Mouse (Mus musculus) limb, embryonic 12.5 days (tissue): Measurements from ENCODE around the gene Apbb1ip. TPM values are rescaled to one million over a fixed set of nuclear protein-coding genes. Genes with fewer than 3 reads are reported as not detected.

Experiments
- ATAC-seq: fragments of 200-750 bp; cut with Nextera tagmentation; 2 replicates; pipeline ENCODE4 v1.8.0; 2017; ENCODE audit warnings: low read depth, moderate TSS enrichment; ENCODE audit not compliant: insufficient number of reproducible peaks, insufficient read depth, low FRiP score, low TSS enrichment
- H3K27ac ChIP-seq: fragments of 300-500 bp; sonication (generic); 2 replicates; pipeline ENCODE4 v1.5.1; 2016; ENCODE audit warnings: mild to moderate bottlenecking, moderate library complexity
- H3K27me3 ChIP-seq: fragments of 300-500 bp; sonication (generic); 2 replicates; pipeline ENCODE4 v1.6.1; 2016; ENCODE audit warnings: mild to moderate bottlenecking, moderate library complexity
- H3K36me3 ChIP-seq: fragments of 300-500 bp; sonication (generic); 2 replicates; pipeline ENCODE4 v1.6.1; 2016; ENCODE audit warnings: mild to moderate bottlenecking, moderate library complexity
- H3K4me1 ChIP-seq: fragments of 300-500 bp; sonication (generic); replicated peaks from 2 replicates; pipeline ENCODE4 v1.6.1; 2016
- H3K4me2 ChIP-seq: fragments of 300-500 bp; sonication (generic); 2 replicates; pipeline ENCODE4 v1.6.1; 2016; ENCODE audit warnings: mild to moderate bottlenecking, moderate library complexity
- H3K4me3 ChIP-seq: fragments of 300-500 bp; sonication (generic); replicated peaks from 2 replicates; pipeline ENCODE4 v1.5.1; 2016; ENCODE audit warnings: mild to moderate bottlenecking
- H3K9ac ChIP-seq: fragments of 300-500 bp; sonication (generic); replicated peaks from 2 replicates; pipeline ENCODE4 v1.6.1; 2016; ENCODE audit warnings: mild to moderate bottlenecking, moderate library complexity
- H3K9me3 ChIP-seq: fragments of 300-500 bp; sonication (generic); 2 replicates; pipeline ENCODE4 v1.6.1; 2016; ENCODE audit warnings: mild to moderate bottlenecking, moderate library complexity
- WGBS: fragments of 180-500 bp; shearing (Covaris S2); methylation state at CpG from one replicate; pipeline ENCODE4 v1.1.7; 2016; 5-methylcytosine and 5-hydroxymethylcytosine counted together
- polyA plus RNA-seq: library from polyadenylated mRNA; unstranded; fragments of >200 nt; fragmentation: Nextera tagmentation; extraction: Ambion mirVana; gene quantifications from 2 replicates; pipeline ENCODE4 v1.2.1, GENCODE M21; 2016

Apbb1ip gene
- polyA plus RNA-seq, 1 experiment from 2014 or later = 0.69 TPM

DNA sequence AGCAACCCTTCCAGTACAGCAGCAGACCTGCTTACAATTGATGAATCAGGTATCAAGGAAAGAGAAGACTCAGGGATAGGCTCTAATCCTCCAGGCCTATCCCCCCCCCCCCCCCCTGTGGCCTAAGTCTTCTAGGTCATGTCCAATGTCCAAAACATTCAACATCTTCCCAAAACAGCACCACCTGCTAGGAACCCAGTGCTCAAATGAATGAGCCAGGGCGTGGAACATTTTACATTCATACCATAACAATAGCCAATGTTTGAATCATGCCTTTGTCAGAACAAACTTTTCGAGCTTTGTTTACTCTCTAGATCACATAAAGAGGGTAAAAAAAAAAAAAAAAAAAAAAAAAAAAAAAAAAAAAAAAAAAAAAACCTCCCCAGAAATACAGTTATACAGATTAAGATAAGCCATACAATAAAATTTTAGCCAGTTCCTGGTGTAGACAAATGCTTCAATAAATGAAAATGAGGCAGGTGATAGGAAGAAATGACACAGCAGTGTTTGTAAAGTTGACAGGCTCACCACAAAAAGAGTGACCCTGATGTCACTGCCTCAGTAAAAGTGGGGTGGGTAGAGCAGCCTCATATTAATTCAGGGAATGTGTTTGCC, 20.3 kb upstream of the Apbb1ip start:
- Histone ChIP-seq H3K36me3 (no peaks in the 10 kb centered on the region), H3K9me3 (no peaks in the 10 kb centered on the region), H3K4me1 (no peaks in the 10 kb centered on the region), H3K27ac (no peak overlapping the region), H3K4me3 (no peak overlapping the region), H3K27me3 (no peaks in the 10 kb centered on the region), H3K4me2 (no peak overlapping the region), H3K9ac (no peak overlapping the region)
- ATAC-seq = no peak
- WGBS = 78% methylated on average over 2 of the region's 2 CpGs

DNA sequence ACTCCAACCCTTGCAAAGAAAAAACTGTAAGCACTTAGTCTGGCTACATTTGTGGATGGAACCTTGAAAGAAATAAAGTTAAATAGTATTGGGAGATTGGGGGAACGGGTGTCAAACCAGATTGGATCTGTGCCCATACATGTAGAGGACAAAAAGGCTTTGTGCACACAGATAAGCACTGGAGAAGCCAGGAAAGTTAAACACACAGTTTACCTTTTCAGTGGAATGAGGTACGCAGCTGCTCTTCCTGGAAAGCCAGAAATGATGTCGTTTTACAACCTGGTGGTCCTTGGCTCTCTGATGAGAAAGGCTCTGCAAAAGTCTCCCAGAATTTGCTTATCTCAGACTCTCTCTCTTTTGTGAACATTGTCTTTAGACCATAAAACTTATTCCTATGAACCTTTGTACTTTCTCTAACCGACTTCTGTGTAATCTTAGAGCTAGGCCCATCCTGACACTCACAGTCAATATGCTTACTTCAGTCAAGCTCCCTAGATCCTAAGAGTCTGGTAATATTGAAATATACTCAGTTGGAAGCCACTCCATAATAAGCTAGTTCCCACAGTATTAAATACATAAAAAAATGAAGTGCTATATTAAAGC, 19.6 kb upstream of the Apbb1ip start:
- Histone ChIP-seq H3K9ac (no peak overlapping the region), H3K4me2 (no peak overlapping the region), H3K4me3 (no peak overlapping the region), H3K4me1 (no peaks in the 10 kb centered on the region), H3K36me3 (no peaks in the 10 kb centered on the region), H3K27ac (no peak overlapping the region), H3K9me3 (no peaks in the 10 kb centered on the region), H3K27me3 (no peaks in the 10 kb centered on the region)
- ATAC-seq = no peak
- 77% methylated on average over 4 of the region's 4 CpGs for WGBS

DNA sequence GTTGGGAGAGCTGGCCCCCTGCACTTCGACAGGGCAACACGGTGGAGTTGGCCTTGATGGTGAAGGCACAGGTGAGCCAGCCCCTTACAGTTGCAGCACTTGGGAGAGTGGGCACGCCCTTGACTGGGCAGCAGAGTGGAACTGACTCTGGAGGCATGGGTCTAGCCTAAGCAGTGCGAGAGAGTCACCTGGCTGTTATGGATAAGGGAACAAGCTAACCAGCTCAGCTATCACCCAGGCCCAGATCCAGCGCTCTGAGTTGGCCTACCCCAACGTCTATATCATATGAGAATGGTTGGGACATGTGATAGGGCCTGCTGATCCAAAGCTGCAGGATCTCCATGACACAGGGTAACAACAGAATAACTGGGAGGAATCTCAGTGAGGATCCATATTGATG, 18.3 kb upstream of the Apbb1ip start:
- Histone ChIP-seq H3K4me2 (no peak overlapping the region), H3K4me1 (no peaks in the 10 kb centered on the region), H3K4me3 (no peak overlapping the region), H3K27ac (no peak overlapping the region), H3K9me3 (no peaks in the 10 kb centered on the region), H3K9ac (no peak overlapping the region), H3K36me3 (no peaks in the 10 kb centered on the region), H3K27me3 (no peaks in the 10 kb centered on the region)
- no peak for ATAC-seq
- 83% methylated on average over 6 of the region's 6 CpGs for WGBS

DNA sequence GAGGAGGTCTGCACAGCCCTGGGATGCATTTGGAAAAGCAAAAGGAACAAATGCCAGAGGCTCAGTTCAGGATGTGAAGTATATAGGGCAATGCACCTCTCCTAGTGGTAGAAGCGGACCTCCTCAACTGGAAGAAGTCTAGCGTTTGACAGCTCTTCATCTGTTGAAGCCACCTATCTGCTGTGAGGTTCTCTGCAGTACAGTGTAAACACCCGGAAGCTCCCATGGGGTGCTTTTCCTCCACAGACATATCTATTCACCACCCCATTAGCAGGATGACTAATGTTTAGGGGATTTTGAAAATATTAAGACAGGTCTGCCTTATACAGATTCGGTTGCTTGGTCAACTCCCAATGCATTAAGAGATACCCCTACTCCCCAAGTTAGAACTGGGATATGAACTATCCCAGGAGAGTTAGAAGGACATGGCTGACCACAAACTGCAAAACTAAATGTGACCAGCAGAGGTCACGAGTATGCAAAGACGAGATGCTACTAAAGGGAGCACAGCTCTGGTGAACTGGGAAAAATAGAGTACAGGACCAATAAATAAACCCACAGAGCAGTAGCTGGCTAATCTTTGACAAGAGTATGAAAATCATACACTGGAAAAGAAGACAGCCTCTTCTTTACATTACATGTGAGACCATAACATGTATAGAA, 15.5 kb upstream of the Apbb1ip start:
- Histone ChIP-seq H3K27me3 (no peaks in the 10 kb centered on the region), H3K9me3 (no peaks in the 10 kb centered on the region), H3K36me3 (no peaks in the 10 kb centered on the region), H3K4me1 (no peaks in the 10 kb centered on the region), H3K4me3 (no peak overlapping the region), H3K4me2 (no peak overlapping the region), H3K9ac (no peak overlapping the region), H3K27ac (no peak overlapping the region)
- WGBS = 42% methylated on average over 6 of the region's 6 CpGs
- ATAC-seq = no peak

DNA sequence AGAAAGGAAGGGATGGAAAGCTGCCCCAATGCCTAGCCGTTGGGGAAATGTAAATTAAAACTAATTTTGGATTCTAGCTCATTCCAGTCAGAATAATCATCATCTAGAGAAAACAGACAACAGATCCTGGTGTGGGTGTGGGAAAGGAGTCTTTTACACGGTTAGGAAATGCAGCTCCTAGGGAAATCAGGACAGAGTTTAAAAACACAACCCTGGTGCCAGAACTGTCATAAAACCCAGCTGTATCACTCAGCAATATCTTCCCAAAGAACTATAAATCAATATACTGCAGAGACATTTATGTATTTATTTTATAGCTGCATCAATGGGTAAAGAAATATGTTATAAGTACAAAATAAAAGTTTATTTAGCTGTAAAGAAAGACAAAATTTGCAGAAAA, 13.4 kb upstream of the Apbb1ip start:
- 39% methylated on average over 2 of the region's 2 CpGs for WGBS
- Histone ChIP-seq H3K4me3 (no peak overlapping the region), H3K4me2 (no peak overlapping the region), H3K36me3 (no peaks in the 10 kb centered on the region), H3K9ac (no peak overlapping the region), H3K9me3 (no peaks in the 10 kb centered on the region), H3K27ac (no peak overlapping the region), H3K27me3 (no peaks in the 10 kb centered on the region), H3K4me1 (no peaks in the 10 kb centered on the region)
- no peak for ATAC-seq

DNA sequence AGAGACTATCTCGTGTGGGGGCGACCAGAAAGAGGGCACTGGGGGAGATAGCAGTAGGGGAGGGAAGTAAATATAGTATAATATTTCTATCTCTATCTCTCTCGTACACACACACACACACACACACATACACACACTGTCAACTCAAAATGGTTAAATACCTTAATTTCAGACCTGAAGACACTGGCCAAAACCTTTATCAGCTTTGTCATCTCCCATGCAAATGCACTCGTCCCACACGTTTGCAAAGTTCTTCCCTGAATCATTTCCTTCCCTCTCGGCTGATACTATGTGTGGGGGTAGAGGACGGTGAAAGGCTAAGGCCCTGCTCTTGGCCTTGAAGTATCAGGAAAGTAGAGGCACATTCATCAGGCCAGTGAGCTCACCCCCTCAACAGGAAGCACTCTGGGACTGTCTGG, 12.8 kb upstream of the Apbb1ip start:
- no peaks in the 10 kb centered on the region for H3K9me3 ChIP-seq
- no peaks in the 10 kb centered on the region for H3K36me3 ChIP-seq
- H3K27ac ChIP-seq = no peak overlapping the region
- 71% methylated on average over 7 of the region's 7 CpGs for WGBS
- H3K4me3 ChIP-seq = no peak overlapping the region
- no peaks in the 10 kb centered on the region for H3K27me3 ChIP-seq
- H3K4me2 ChIP-seq = no peak overlapping the region
- ATAC-seq = no peak
- H3K9ac ChIP-seq = no peak overlapping the region
- H3K4me1 ChIP-seq = no peaks in the 10 kb centered on the region

DNA sequence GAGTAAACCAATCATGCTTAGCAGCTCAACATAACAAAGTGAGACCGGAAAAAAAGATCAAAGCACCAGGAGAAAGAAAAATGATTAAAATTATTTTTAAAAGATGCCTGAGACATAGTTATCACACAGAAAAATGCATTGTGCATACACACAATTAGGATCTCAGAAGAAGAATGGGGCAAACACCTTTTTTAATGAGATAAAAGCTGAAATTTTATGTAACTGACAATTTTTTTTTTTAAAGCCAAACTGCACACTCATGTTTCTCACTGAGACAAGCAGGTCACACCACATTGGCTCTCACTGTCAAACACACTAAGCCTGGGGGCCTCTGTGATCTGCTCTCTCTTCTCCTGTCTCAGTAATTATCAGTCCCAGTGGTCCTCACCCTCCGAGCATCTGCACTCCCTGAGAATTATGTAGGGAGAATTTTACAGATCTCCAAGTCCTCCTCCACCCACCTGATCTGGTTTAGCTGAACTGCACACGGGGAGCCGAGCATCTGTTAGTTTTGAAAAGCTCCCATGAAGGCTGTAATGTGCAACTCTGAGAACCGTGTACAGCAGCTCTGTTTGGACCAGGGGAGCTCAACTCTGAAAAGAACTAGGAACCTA, 9.0 kb upstream of the Apbb1ip start:
- Histone ChIP-seq H3K4me1 (no peaks in the 10 kb centered on the region), H3K36me3 (no peaks in the 10 kb centered on the region), H3K27me3 (no peaks in the 10 kb centered on the region), H3K4me2 (no peak overlapping the region), H3K27ac (no peak overlapping the region), H3K9ac (no peak overlapping the region), H3K4me3 (no peak overlapping the region), H3K9me3 (no peaks in the 10 kb centered on the region)
- 65% methylated on average over 5 of the region's 5 CpGs for WGBS
- no peak for ATAC-seq

DNA sequence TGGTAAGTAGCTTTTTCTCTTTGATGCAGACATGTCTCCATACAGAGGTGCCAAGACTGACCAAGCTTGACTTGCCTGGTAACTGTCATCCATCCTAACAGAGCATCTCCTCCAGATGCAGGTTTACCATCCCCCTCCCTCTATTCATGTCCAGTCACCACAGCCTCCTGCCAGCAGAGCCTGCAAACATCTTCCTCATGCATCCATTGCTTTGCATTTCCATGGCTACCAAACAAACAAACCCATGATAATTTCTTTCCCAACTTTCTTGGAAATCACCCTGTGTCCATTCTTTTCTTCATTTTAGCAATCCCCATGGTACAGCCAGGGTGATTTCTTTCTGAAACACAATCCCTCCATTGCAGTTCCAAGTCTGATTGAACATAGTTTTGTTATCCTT, 2.6 kb upstream of the Apbb1ip start:
- H3K36me3 ChIP-seq = no peaks in the 10 kb centered on the region
- no peak for ATAC-seq
- H3K27me3 ChIP-seq = peaks cover 20% of the 10 kb centered on the region
- no peak overlapping the region for H3K9ac ChIP-seq
- no peak overlapping the region for H3K4me3 ChIP-seq
- no peaks in the 10 kb centered on the region for H3K9me3 ChIP-seq
- no peak overlapping the region for H3K27ac ChIP-seq
- no peak overlapping the region for H3K4me2 ChIP-seq
- peaks cover 13% of the 10 kb centered on the region; the same call in 1 of the 2 replicates for H3K4me1 ChIP-seq

DNA sequence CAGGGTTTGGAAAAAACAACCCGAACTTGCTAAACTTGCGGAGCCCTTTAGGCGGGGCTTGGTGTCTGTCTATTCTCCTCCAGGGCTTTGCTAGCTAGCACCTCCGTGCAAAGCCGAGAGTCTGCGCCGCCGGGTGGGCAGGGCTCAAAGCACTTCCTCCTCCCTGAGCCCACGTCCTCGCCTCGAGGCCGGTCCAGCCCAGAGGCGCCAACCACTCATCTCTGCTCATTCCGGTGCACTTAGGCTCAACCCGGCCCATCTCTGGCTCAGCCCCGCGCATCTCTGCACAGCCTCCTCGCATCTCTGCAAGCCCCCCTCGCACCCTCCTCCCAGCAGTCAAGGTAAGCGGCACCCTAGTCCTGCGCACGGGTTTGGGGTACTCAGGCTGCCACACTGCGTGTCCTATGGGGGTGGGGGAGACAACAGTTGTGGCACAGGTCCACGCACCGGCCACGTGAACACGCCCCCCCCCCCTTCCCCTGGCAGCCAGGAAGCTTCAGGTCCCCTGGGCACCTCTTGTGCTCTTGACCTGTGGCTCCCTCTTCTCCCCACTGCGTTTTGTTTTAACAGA, 372 bp downstream of the Apbb1ip start:
- no peak overlapping the region for H3K27ac ChIP-seq
- peak; percentile 66; the same call in 1 of the 2 replicates for ATAC-seq

DNA sequence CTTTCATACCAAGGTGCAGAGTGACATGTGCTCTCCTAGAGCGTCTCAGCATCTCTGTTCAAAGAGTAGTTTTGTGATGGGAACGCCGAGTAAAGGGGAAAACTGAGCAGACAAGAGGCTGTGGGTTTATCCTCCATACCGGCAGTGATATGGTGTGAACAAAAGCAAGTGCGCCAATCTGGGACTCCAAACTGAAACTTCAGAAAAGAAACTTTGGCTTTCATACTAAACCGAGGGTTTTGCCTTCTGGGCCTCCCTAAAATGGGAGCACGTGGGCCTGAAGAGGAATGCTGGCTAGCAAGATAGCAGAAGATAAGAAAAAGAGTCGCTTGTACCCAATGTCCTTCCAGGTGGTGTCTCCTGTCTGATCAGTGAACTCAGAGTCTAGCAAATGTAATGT, 1.3 kb downstream of the Apbb1ip start:
- 47% methylated on average over 8 of the region's 8 CpGs for WGBS
- 0 out of 2 replicates have a peak overlapping the region, but pooled peaks have one; percentile 87 for H3K4me2 ChIP-seq

More for the DNA sequence above, 372 bp downstream of the Apbb1ip start:
- peak overlapping the region; percentile 45 for H3K4me3 ChIP-seq
- peaks cover 20% of the 10 kb centered on the region for H3K27me3 ChIP-seq
- under 1% methylated on average over 28 of the region's 28 CpGs for WGBS
- H3K4me2 ChIP-seq = peak overlapping the region; percentile 87
- peak overlapping the region; percentile 52 for H3K9ac ChIP-seq
- no peaks in the 10 kb centered on the region for H3K9me3 ChIP-seq
- H3K4me1 ChIP-seq = peaks cover 13% of the 10 kb centered on the region; the same call in 1 of the 2 replicates
- H3K36me3 ChIP-seq = no peaks in the 10 kb centered on the region

DNA sequence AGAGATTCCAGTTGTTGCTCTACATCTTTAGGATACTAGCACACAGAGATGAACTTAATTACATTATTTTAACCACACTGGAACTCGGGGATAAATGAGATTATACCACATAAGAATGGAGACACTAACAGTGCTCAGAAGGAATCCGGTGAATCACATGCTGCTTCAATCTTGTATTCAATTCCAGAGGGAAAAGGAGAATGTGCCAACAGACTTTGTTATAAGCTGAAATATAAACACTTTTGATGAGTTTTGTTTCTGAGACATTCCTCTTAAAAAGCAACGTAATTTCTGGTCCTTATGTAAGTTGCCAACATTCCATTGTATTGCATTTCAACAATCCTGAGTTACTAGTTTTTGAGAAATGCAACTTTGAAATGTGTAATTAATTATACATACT, 1.8 kb downstream of the Apbb1ip start:
- Histone ChIP-seq H3K9ac (no peak overlapping the region), H3K9me3 (no peaks in the 10 kb centered on the region), H3K4me2 (no peak overlapping the region)

More for the DNA sequence above, 1.3 kb downstream of the Apbb1ip start:
- peaks cover 20% of the 10 kb centered on the region for H3K27me3 ChIP-seq
- ATAC-seq = no peak
- peaks cover 13% of the 10 kb centered on the region; the same call in 1 of the 2 replicates for H3K4me1 ChIP-seq
- H3K36me3 ChIP-seq = no peaks in the 10 kb centered on the region
- no peaks in the 10 kb centered on the region for H3K9me3 ChIP-seq
- H3K4me3 ChIP-seq = no peak overlapping the region
- H3K27ac ChIP-seq = no peak overlapping the region
- H3K9ac ChIP-seq = no peak overlapping the region

More for the DNA sequence above, 1.8 kb downstream of the Apbb1ip start:
- no peaks in the 10 kb centered on the region for H3K36me3 ChIP-seq
- WGBS = 69% methylated on average over 3 of the region's 3 CpGs
- ATAC-seq = no peak
- peaks cover 13% of the 10 kb centered on the region; the same call in 1 of the 2 replicates for H3K4me1 ChIP-seq
- no peak overlapping the region for H3K4me3 ChIP-seq
- no peak overlapping the region for H3K27ac ChIP-seq
- peaks cover 20% of the 10 kb centered on the region for H3K27me3 ChIP-seq
